Mouse (Mus musculus): Measurements from ENCODE around the gene H2-Q7.
"Not testable (repeated sequence)": the region's sequence is repeated elsewhere in the genome, so short reads cannot be mapped to it uniquely, and the experiment has no call there.

DNA sequence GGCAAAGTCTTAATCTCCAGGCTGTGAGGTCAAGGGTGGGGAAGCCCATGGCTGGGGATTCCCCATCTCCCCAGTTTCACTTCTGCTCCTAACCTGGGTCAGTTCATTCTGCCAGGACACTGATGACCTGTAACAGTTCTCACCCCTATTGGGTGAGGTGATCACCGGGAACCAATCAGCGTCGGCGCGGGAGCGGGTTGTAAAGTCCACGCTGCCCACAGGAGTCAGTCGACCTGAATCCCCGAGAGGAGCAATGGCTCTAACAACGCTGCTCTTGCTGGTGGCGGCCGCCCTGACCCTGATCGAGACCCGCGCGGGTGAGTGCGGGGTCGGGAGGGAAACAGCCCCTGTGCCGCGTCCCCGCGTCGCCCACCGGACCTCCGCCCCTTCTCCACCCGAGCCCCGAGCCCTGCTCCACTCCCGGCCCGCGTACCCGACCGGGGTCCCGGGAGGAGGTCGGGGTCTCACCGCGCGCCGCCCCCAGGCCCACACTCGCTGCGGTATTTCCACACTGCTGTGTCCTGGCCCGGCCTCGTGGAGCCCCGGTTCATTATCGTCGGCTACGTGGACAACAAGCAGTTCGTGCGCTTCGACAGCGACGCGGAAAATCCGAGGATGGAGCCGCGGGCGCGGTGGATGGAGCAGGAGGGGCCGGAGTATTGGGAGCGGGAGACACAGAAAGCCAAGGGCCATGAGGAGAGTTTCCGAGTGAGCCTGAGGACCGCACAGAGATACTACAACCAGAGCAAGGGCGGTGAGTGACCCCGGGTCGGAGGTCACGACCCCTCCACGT is 14.1 kb upstream of the H2-Q7 start, which contains the start of gene H2-Q6:
- not testable (repeated sequence) for TF ChIP-seq EP300 (optimal IDR thresholded peaks at IDR 0.05)
- 0 out of 2 replicates have a peak, but pooled peaks have one; percentile 3 for TF ChIP-seq CTCF (IDR thresholded peaks at IDR 0.05; ENCODE audit: low read depth)
